ENCODE assay signal across 35 mouse cellular contexts in genomic region chr19:44000061-44000460, GRCm38 (mm10). TPM values are rescaled to one million over a fixed set of nuclear protein-coding genes. Genes with fewer than 3 reads are reported as not detected.
DNase-seq lines count a peak whose midpoint lies in the region; ATAC-seq and TF ChIP-seq lines count a peak whose summit lies in the region.
"Had no signal": no experiment of that assay in that cellular context is flagged by ENCODE, and none has a peak within 500 bp of the region (broad histone marks: within the 10 kb centered on the region; RNA-seq: fewer than 3 reads in every experiment).

No protein-coding gene starts in this region.

- H3K27ac ChIP-seq in gastrocnemius, adult 2 months = peak overlapping the region; percentile 71
- no peak overlapping the region for H3K27ac ChIP-seq in liver, embryonic 14.5 days
- H3K27ac ChIP-seq in liver, embryonic 11.5 days (ENCODE audit: low read depth, low read length) = no peak overlapping the region
- H3K27ac ChIP-seq in liver, embryonic 16.5 days (ENCODE audit: low read length) = peak overlapping the region; percentile 29; the same call in 1 of the 2 replicates
- H3K27ac ChIP-seq: embryonic facial prominence, embryonic 12.5 days; embryonic facial prominence, embryonic 15.5 days; heart, adult 2 months; heart, embryonic 10.5 days; heart, embryonic 13.5 days; hindbrain, embryonic 14.5 days; hindbrain, postnatal 0 days had no signal

- peaks cover 0 to 2% of the 10 kb centered on the region in 2 experiments; a peak in 2 of 4 replicates for H3K4me1 ChIP-seq in liver, embryonic 14.5 days (replicated peaks; ENCODE audit: control insufficient read depth in 2 of 2, insufficient read depth in 2 of 2, low read length in 1 of 2)
- H3K4me1 ChIP-seq in liver, embryonic 11.5 days (replicated peaks; ENCODE audit: control insufficient read depth, insufficient read depth, low read length) = no peaks in the 10 kb centered on the region
- no peaks in the 10 kb centered on the region for H3K4me1 ChIP-seq in liver, embryonic 16.5 days (ENCODE audit: control insufficient read depth, low read depth, low read length)
- H3K4me1 ChIP-seq: embryonic facial prominence, embryonic 12.5 days; embryonic facial prominence, embryonic 15.5 days had no signal

- H3K4me3 ChIP-seq in gastrocnemius, adult 2 months = peak overlapping the region; percentile 50
- H3K4me3 ChIP-seq in liver, embryonic 14.5 days (ENCODE audit: insufficient read depth in 1 of 2, low read depth in 2 of 2, low read length in 2 of 2) = no peak overlapping the region
- no peak overlapping the region for H3K4me3 ChIP-seq in liver, embryonic 11.5 days (ENCODE audit: low read depth, low read length)
- no peak overlapping the region for H3K4me3 ChIP-seq in liver, embryonic 16.5 days (ENCODE audit: low read depth, low read length)
- H3K4me3 ChIP-seq: embryonic facial prominence, embryonic 12.5 days; embryonic facial prominence, embryonic 15.5 days; heart, adult 2 months; heart, embryonic 10.5 days; heart, embryonic 13.5 days had no signal

- no peak for TF ChIP-seq CTCF in gastrocnemius, adult 2 months (IDR thresholded peaks at IDR 0.05)
- no peak for TF ChIP-seq CTCF in liver, embryonic 14.5 days (IDR thresholded peaks at IDR 0.05; ENCODE audit: low read depth)

- DNase-seq in gastrocnemius, adult 2 months = no peak
- no peak for DNase-seq in gastrocnemius, adult 8-10 months (ENCODE audit: low spot score in 2 of 2)
- no peak for DNase-seq in liver, embryonic 14.5 days (ENCODE audit: low read depth in 3 of 3, low spot score in 3 of 3)
- no peak for DNase-seq in liver, embryonic 11.5 days (ENCODE audit: low spot score)
- peak; percentile 65 for DNase-seq in skeletal muscle tissue, adult 2 months (ENCODE audit: low read depth, low spot score)
- no peak for DNase-seq in urinary bladder, postnatal 25 days (ENCODE audit: low spot score)
- no peak for DNase-seq in frontal cortex, postnatal 14 days (ENCODE audit: low spot score in 2 of 2)
- DNase-seq: adrenal gland, adult 2 months; adrenal gland, postnatal 14 days; cerebellum, adult 11 months; cerebellum, adult 2 months; cerebellum, adult 9-11 months; cerebellum, postnatal 25 days; forebrain, postnatal 0 days; gastrocnemius, postnatal 36 days; heart, adult 2 months; heart, postnatal 14 days; heart, postnatal 4 days had no signal

- TF ChIP-seq EP300 in liver, embryonic 14.5 days (IDR thresholded peaks at IDR 0.05; ENCODE audit: low read depth) = no peak

- intact Hi-C loops in gastrocnemius, adult 2 months (cut with DNase I) = no loop called here

- H3K9ac ChIP-seq in liver, embryonic 14.5 days (replicated peaks) = no peak overlapping the region
- no peak overlapping the region for H3K9ac ChIP-seq in liver, embryonic 11.5 days (ENCODE audit: low read depth, low read length)
- H3K9ac ChIP-seq in liver, embryonic 16.5 days (ENCODE audit: low read depth, low read length) = no peak overlapping the region
- H3K9ac ChIP-seq: embryonic facial prominence, embryonic 12.5 days; embryonic facial prominence, embryonic 15.5 days; forebrain, postnatal 0 days; heart, embryonic 13.5 days; hindbrain, embryonic 14.5 days had no signal

- no peak overlapping the region for H3K4me2 ChIP-seq in liver, embryonic 14.5 days (ENCODE audit: low read depth)
- H3K4me2 ChIP-seq in liver, embryonic 11.5 days = no peak overlapping the region
- H3K4me2 ChIP-seq in liver, embryonic 16.5 days (ENCODE audit: low read depth, low read length) = no peak overlapping the region
- H3K4me2 ChIP-seq: embryonic facial prominence, embryonic 12.5 days; embryonic facial prominence, embryonic 15.5 days; heart, embryonic 13.5 days; hindbrain, embryonic 14.5 days had no signal

- no peaks in the 10 kb centered on the region for H3K27me3 ChIP-seq in liver, embryonic 14.5 days (ENCODE audit: control insufficient read depth, insufficient read depth, low read length)
- no peaks in the 10 kb centered on the region for H3K27me3 ChIP-seq in liver, embryonic 11.5 days (replicated peaks; ENCODE audit: control insufficient read depth, insufficient read depth, low read length)
- H3K27me3 ChIP-seq in liver, embryonic 16.5 days (ENCODE audit: control insufficient read depth, insufficient read depth, low read depth, low read length) = no peaks in the 10 kb centered on the region
- H3K27me3 ChIP-seq: embryonic facial prominence, embryonic 12.5 days; embryonic facial prominence, embryonic 15.5 days had no signal

- no peaks in the 10 kb centered on the region for H3K36me3 ChIP-seq in liver, embryonic 14.5 days (replicated peaks; ENCODE audit: control insufficient read depth, insufficient read depth, low read depth)
- H3K36me3 ChIP-seq in liver, embryonic 11.5 days (ENCODE audit: control insufficient read depth, insufficient read depth, low read length) = no peaks in the 10 kb centered on the region
- H3K36me3 ChIP-seq in liver, embryonic 16.5 days (ENCODE audit: control insufficient read depth, insufficient read depth) = no peaks in the 10 kb centered on the region
- H3K36me3 ChIP-seq: embryonic facial prominence, embryonic 12.5 days; embryonic facial prominence, embryonic 15.5 days; heart, embryonic 10.5 days; heart, embryonic 13.5 days had no signal

- 58% methylated on average over 1 of the region's 1 CpGs for WGBS in liver, embryonic 14.5 days (ENCODE audit: insufficient replicate concordance)
- WGBS in liver, embryonic 11.5 days = 61% methylated on average over 1 of the region's 1 CpGs
- whole genome bisulfite sequencing in liver, embryonic 16.5 days (ENCODE audit: insufficient replicate concordance) = 58% methylated on average over 1 of the region's 1 CpGs

- ATAC-seq in liver, embryonic 14.5 days (ENCODE audit: insufficient read depth) = 0 out of 2 replicates have a peak, but pooled peaks have one; percentile 23
- ATAC-seq in liver, embryonic 11.5 days (replicated peaks; ENCODE audit: low FRiP score) = no peak
- ATAC-seq in liver, embryonic 16.5 days (ENCODE audit: low read depth) = no peak; the same call in 1 of the 2 replicates
- ATAC-seq: CD4-positive, CD25-positive, alpha-beta regulatory T cell, adult 4 months; forebrain, embryonic 14.5 days; forebrain, postnatal 0 days; hindbrain, postnatal 0 days; inflammation-experienced regulatory T-cells, adult 6 months had no signal

- no peaks in the 10 kb centered on the region for H3K9me3 ChIP-seq in liver, embryonic 14.5 days (ENCODE audit: control insufficient read depth, low read length)
- no peaks in the 10 kb centered on the region for H3K9me3 ChIP-seq in liver, embryonic 11.5 days (ENCODE audit: control insufficient read depth, low read length)
- H3K9me3 ChIP-seq in liver, embryonic 16.5 days (replicated peaks; ENCODE audit: control insufficient read depth, low read length) = no peaks in the 10 kb centered on the region
- H3K9me3 ChIP-seq: embryonic facial prominence, embryonic 12.5 days; embryonic facial prominence, embryonic 15.5 days; heart, embryonic 10.5 days; heart, embryonic 13.5 days had no signal

RNA-seq across cellular contexts. Expression of gene Cpn1, which starts 13.7 kb away (rescaled TPM):
- total RNA-seq in gastrocnemius, adult 2 months (2021) = not detected
- total RNA-seq in gastrocnemius, adult 8-10 months (2022) = under 1 TPM in 3 of 4 experiments, not detected in 1; 0.16 to 0.31 (median 0.17) TPM
- polyA plus RNA-seq in liver, embryonic 14.5 days (2012; rRNA removed) = 49.5 and 50.9 TPM in 2 replicates
- 43.9 and 50.1 TPM in 2 replicates for polyA plus RNA-seq in liver, embryonic 14.5 days (2014; fragmentation: Nextera tagmentation; extraction: Ambion mirVana)
- polyA plus RNA-seq in liver, embryonic 11.5 days (2014; fragmentation: Nextera tagmentation; extraction: Ambion mirVana) = 53.7 and 53.9 TPM in 2 replicates
- 97.2 and 112 TPM in 2 replicates for polyA plus RNA-seq in liver, embryonic 16.5 days (2015; fragmentation: Nextera tagmentation; extraction: Ambion mirVana)
- total RNA-seq: common myeloid progenitor, adult 5-6 weeks; gastrocnemius, postnatal 36 days; granulocyte monocyte progenitor cell, adult 5-6 weeks; heart, postnatal 4 days had no signal
- polyA plus RNA-seq: adrenal gland, adult 2 months; CD4-positive, CD25-positive, alpha-beta regulatory T cell, adult 4 months; embryonic facial prominence, embryonic 12.5 days; inflammation-experienced regulatory T-cells, adult 6 months had no signal

RNA-seq across cellular contexts. Expression of gene Cyp2c23, which starts 28.9 kb away (rescaled TPM):
- total RNA-seq in gastrocnemius, adult 2 months (2021) = not detected
- total RNA-seq in gastrocnemius, adult 8-10 months (2022) = under 1 TPM in 2 of 4 experiments, not detected in 2; 0.20 to 0.35 TPM
- 9.9 and 10.5 TPM in 2 replicates for polyA plus RNA-seq in liver, embryonic 14.5 days (2012; rRNA removed)
- 20.7 and 23.4 TPM in 2 replicates for polyA plus RNA-seq in liver, embryonic 14.5 days (2014; fragmentation: Nextera tagmentation; extraction: Ambion mirVana)
- 4.4 and 5.1 TPM in 2 replicates for polyA plus RNA-seq in liver, embryonic 11.5 days (2014; fragmentation: Nextera tagmentation; extraction: Ambion mirVana)
- 40.0 and 44.5 TPM in 2 replicates for polyA plus RNA-seq in liver, embryonic 16.5 days (2015; fragmentation: Nextera tagmentation; extraction: Ambion mirVana)
- total RNA-seq: common myeloid progenitor, adult 5-6 weeks; forebrain, postnatal 0 days; granulocyte monocyte progenitor cell, adult 5-6 weeks; heart, adult 2 months; heart, postnatal 4 days; hindbrain, postnatal 0 days; MEL had no signal
- polyA plus RNA-seq: C2C12; CD4-positive, CD25-positive, alpha-beta regulatory T cell, adult 4 months; cerebellum, adult 2 months; embryonic facial prominence, embryonic 12.5 days; embryonic facial prominence, embryonic 15.5 days; forebrain, embryonic 11.5 days; forebrain, embryonic 14.5 days; forebrain, postnatal 0 days; heart, adult 2 months; heart, embryonic 16.5 days; hindbrain, embryonic 11.5 days; hindbrain, embryonic 14.5 days; hindbrain, postnatal 0 days; inflammation-experienced regulatory T-cells, adult 6 months had no signal

Comparison
In these comparisons a context has a peak if more than half of its experiments do, and no peak if none do; other contexts are left out.
1. H3K27ac ChIP-seq: peak in gastrocnemius, adult 2 months (single experiment) and liver, embryonic 16.5 days (single experiment); none in liver, embryonic 14.5 days (single experiment) and liver, embryonic 11.5 days (single experiment).